Mouse (Mus musculus) testis, adult 2 months (tissue): ENCODE data around the gene Zfp385c. TPM values are rescaled to one million over a fixed set of nuclear protein-coding genes. Genes with fewer than 3 reads are reported as not detected.

Experiments
- H3K27ac ChIP-seq: fragments of 200-500 bp; 2 replicates; pipeline ENCODE4 v1.5.1; 2012; ENCODE audit warnings: low read depth, low read length; ENCODE audit not compliant: control insufficient read depth, insufficient read depth
- H3K27me3 ChIP-seq: fragments of 200-500 bp; 2 replicates; pipeline ENCODE4 v1.6.1; 2012; ENCODE audit warnings: mild to moderate bottlenecking, low read length, moderate library complexity; ENCODE audit not compliant: control insufficient read depth, insufficient read depth
- H3K36me3 ChIP-seq: fragments of 200-500 bp; 2 replicates; pipeline ENCODE4 v1.6.1; 2012; ENCODE audit warnings: mild to moderate bottlenecking, low read length; ENCODE audit not compliant: control insufficient read depth, insufficient read depth
- H3K4me1 ChIP-seq: fragments of 200-500 bp; 2 replicates; pipeline ENCODE4 v1.6.1; 2012; ENCODE audit warnings: low read length; ENCODE audit not compliant: control insufficient read depth, insufficient read depth
- H3K4me3 ChIP-seq: fragments of 200-500 bp; 2 replicates; pipeline ENCODE4 v1.5.1; 2012; ENCODE audit warnings: low read depth, mild to moderate bottlenecking, low read length, moderate library complexity, mixed read lengths; ENCODE audit not compliant: control insufficient read depth
- CTCF ChIP-seq: fragments of 200-500 bp; IDR thresholded peaks from 2 replicates; pipeline ENCODE4 v1.5.1; 2012; ENCODE audit warnings: low read depth, mild to moderate bottlenecking, inconsistent platforms, low read length, moderate library complexity; ENCODE audit not compliant: control insufficient read depth, insufficient read depth, insufficient replicate concordance
- POLR2A ChIP-seq: fragments of 200-500 bp; IDR thresholded peaks from 2 replicates; pipeline ENCODE4 v1.6.1; 2012; ENCODE audit warnings: low read depth, mild to moderate bottlenecking, inconsistent platforms, low read length, moderate library complexity; ENCODE audit not compliant: control insufficient read depth
- polyA plus RNA-seq: library from polyadenylated mRNA; depleted of rRNA; stranded (reverse); fragments of >200 nt; gene quantifications from 2 replicates; pipeline ENCODE4 v1.2.3, GENCODE M21; 2012; rRNA removed

Gene Zfp385c
- 2.6 and 3.8 TPM in 2 replicates for polyA plus RNA-seq

GRCm38 (mm10) chr11:100692164-100692616, at the start of gene Zfp385c:
Gene Zfp385c (minus strand): TSS chr11:100692455.
- H3K27me3 ChIP-seq, result peaks cover 6% of the 10 kb centered on the region
- no peak within 1 kb of the TSS for H3K27ac ChIP-seq
- no peak for TF ChIP-seq POLR2A
- TF ChIP-seq CTCF, result no peak
- 0 out of 2 replicates have a peak within 1 kb of the TSS, but pooled peaks have one; percentile 9 for H3K4me3 ChIP-seq
- no peaks in the 10 kb centered on the region for H3K36me3 ChIP-seq
- peaks cover 8% of the 10 kb centered on the region for H3K4me1 ChIP-seq

GRCm38 (mm10) chr11:100741348-100741747, 49.1 kb upstream of the Zfp385c start:
- TF ChIP-seq CTCF (no peak), POLR2A (no peak)
- peaks cover 13% of the 10 kb centered on the region for H3K4me1 ChIP-seq
- no peaks in the 10 kb centered on the region for H3K27me3 ChIP-seq
- H3K27ac ChIP-seq, result no peak overlapping the region
- no peak overlapping the region for H3K4me3 ChIP-seq
- H3K36me3 ChIP-seq, result no peaks in the 10 kb centered on the region

GRCm38 (mm10) chr11:100738749-100739148, 46.5 kb upstream of the Zfp385c start:
- no peak overlapping the region for H3K27ac ChIP-seq

GRCm38 (mm10) chr11:100738066-100738604, 45.9 kb upstream of the Zfp385c start, which contains the start of gene Rab5c:
Gene Rab5c (minus strand): TSS chr11:100738215.
- peak within 1 kb of the TSS; percentile 62 for H3K27ac ChIP-seq
- peaks cover 16% of the 10 kb centered on the region for H3K4me1 ChIP-seq
- peak within 1 kb of the TSS; percentile 86 for H3K4me3 ChIP-seq
- TF ChIP-seq CTCF (no peak), POLR2A (peak; percentile 26)
- no peaks in the 10 kb centered on the region for H3K27me3 ChIP-seq
- H3K36me3 ChIP-seq, result no peaks in the 10 kb centered on the region; the same call in 1 of the 2 replicates

More at GRCm38 (mm10) chr11:100738749-100739148, 46.5 kb upstream of the Zfp385c start:
- Histone ChIP-seq H3K27me3 (no peaks in the 10 kb centered on the region), H3K36me3 (no peaks in the 10 kb centered on the region), H3K4me1 (peaks cover 16% of the 10 kb centered on the region), H3K4me3 (no peak overlapping the region)
- TF ChIP-seq POLR2A (no peak), CTCF (no peak)

GRCm38 (mm10) chr11:100737105-100737733, 45.0 kb upstream of the Zfp385c start:
- TF ChIP-seq POLR2A (no peak), CTCF (no peak)
- peak overlapping the region; percentile 86 for H3K4me3 ChIP-seq
- peaks cover 16% of the 10 kb centered on the region for H3K4me1 ChIP-seq
- H3K36me3 ChIP-seq, result no peaks in the 10 kb centered on the region; the same call in 1 of the 2 replicates
- H3K27me3 ChIP-seq, result no peaks in the 10 kb centered on the region
- H3K27ac ChIP-seq, result peak overlapping the region; percentile 62

- Histone ChIP-seq H3K4me3 (peak overlapping the region; percentile 86; the same call in 1 of the 2 replicates), H3K27ac (no peak overlapping the region), H3K4me1 (peaks cover 16% of the 10 kb centered on the region), H3K36me3 (no peaks in the 10 kb centered on the region; the same call in 1 of the 2 replicates), H3K27me3 (no peaks in the 10 kb centered on the region)
- TF ChIP-seq CTCF (no peak), POLR2A (no peak)
Measured at GRCm38 (mm10) chr11:100736746-100737080, 44.5 kb upstream of the Zfp385c start.

- Histone ChIP-seq H3K4me1 (peaks cover 16% of the 10 kb centered on the region), H3K4me3 (no peak overlapping the region), H3K27me3 (no peaks in the 10 kb centered on the region), H3K27ac (no peak overlapping the region), H3K36me3 (no peaks in the 10 kb centered on the region; the same call in 1 of the 2 replicates)
- TF ChIP-seq CTCF (no peak), POLR2A (no peak)
Measured at GRCm38 (mm10) chr11:100735954-100736745, 43.9 kb upstream of the Zfp385c start.
